Mouse (Mus musculus) 3T3-L1 (cell line): ENCODE data around the gene Pck1.

ENCODE experiments used
- DNase-seq: peaks from one replicate; pipeline ENCODE4 v3.0.0-alpha.2; 2015; ENCODE audit warnings: low read depth, low spot score

Gene Pck1

GRCm38 (mm10) chr2:173202924-173203689 is 50.3 kb downstream of the Pck1 start:
- DNase-seq, result no peak

DNA sequence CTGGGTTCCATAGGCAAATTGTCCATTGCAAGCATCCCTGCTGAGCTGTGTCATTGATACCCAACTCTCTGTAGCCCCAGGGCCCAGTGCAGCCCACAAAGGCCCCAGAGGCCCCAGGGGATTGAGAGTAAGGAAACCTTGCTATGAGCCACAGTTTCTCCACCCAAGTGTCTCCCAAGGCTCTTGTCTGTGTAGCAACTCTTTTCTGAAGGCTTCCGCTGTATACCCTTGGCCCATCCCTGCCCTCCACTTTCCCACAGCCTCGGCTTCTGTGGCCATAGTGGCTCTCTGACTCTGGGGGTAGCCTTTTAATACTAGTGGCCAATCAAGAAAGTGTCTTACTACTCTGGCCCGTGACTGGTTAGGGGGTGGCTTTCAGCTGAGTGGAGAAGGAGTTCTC is 50.9 kb downstream of the Pck1 start:
- no peak for DNase-seq

DNA sequence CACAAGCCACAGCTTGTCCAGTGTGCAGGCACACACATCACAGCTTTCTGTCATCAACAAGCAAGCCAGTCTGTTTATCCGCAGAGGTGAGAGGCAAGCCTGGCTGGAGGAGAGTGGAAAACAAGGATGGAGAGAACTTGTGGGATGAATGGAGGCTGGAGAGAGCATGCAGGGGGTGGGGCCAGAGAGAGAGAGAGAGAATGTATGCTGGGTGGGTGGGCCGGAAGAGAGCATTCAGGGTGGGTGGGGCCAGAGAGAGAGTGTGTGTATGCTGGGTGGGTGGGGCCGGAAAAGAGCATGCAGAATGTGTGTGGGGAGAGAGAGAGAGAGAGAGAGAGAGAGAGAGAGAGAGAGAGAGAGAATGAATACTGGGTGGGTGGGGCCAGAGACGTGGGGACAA is 51.8 kb downstream of the Pck1 start:
- no peak for DNase-seq

- no peak for DNase-seq
Measured at GRCm38 (mm10) chr2:173205563-173206099, 52.8 kb downstream of the Pck1 start.

DNA sequence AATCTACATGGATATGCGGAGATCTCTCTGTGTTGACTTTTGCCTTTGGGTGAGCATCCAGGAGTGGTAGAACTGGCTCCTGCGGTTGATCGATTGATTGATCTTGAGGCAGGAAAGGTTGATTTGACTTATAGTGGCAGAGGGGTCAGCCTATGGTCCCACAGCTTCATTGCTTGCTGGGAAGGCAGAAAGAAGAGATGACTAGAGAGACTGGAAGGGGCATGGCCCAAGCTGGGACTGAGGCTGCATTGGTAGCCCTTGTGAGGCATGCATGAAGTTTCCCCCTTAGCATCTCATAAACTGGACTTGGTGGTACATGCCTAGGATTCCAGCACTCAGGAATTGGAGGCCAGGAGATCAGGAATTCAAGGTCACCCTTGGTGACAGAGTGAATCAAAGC is 54.2 kb downstream of the Pck1 start:
- DNase-seq, result no peak
